Mouse (Mus musculus) layer of hippocampus, adult 18-20 months (tissue): Measurements from ENCODE around the gene Tpr. TPM values are rescaled to one million over a fixed set of nuclear protein-coding genes. Genes with fewer than 3 reads are reported as not detected.

Experiments
- DNase-seq, 2 experiments: peaks; one replicate each; pipeline ENCODE4 v3.0.0; 2022; ENCODE audit warnings: low spot score in 2 of 2
- long read RNA-seq: library from polyadenylated mRNA; stranded (forward); transcript quantifications from one replicate; pipeline ENCODE4 v2.0.0, GENCODE M21; 2021
- total RNA-seq, 2 experiments: library from RNA; stranded (reverse); gene quantifications; 2 replicates each; pipeline ENCODE4 v1.2.3; 2021

The Tpr gene
- total RNA-seq = 100 to 1,000 TPM; 111 TPM
- long read RNA-seq, full-length matches to known transcripts = 36 of 51 reads
- long read RNA-seq, partial matches to known transcripts = 10 of 51 reads
- long read RNA-seq, other reads (novel, unspliced or antisense) = 5 of 51 reads

DNA sequence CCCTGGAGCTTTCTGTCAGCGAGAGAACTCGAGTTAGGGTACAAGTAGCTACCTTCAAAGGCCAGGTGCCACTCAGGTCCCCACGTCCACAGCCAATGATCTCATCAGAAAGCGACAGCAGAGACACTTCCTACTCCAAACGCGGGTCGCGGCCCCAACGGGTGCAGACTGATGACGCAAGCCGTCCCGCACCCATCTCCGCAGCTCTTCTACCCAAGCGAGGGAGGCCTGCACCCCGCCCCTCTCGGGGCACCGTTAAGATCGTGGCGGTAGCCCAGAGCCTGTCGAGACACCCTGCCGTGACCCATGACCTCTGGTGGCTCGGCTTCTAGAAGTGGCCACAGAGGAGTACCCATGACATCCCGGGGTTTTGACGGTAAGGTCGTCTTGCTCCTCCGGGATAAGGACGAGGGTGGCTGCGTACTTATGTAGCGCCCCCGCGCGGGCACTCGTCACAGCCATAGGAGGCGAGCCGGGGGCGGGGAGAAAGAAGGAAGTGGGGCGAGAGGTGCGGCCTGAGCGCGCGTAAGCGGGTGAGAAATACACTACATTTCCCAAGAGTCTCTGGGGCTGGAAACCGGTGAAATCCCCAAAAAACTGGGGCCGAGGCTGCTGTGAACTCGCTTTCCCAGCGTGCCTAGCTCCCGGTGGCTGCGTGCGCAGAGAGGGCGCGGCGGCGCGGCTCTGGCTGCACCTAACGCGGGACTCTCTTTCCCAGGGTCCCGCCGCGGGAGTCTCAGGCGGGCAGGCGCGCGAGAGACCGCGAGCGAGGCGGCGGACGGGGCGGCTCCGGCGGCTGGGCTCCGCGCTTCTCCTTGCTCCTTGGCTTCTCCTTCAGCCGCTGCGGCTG, at the start of gene Tpr, which contains the start of gene Odr4:
Tpr (plus strand) TSS at position 201 of the 850 bp plus-strand sequence.
Odr4 (minus strand) TSS at position 443 of the 850 bp plus-strand sequence.
- DNase-seq = peak; percentile 99 to 100

DNA sequence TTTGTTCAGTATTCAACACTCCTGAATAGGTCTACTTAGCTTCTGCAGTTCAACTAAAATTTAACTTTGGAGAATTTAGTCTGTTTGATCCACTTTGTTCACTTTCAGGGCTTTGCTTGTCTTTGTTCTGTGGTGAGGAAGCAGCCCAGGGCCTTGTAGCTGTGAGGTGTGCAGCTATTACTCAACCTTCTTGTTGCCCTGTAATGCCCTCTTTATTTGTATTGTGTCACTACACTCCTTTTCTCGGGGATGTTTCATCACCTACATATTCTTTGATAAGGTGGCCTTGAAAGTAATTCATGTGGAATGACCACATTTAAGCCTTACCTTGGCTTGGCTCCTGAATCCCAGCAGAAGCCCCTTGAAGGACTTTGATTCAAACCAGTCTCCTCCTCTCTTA, 31.8 kb upstream of the Tpr start:
- DNase-seq = no peak

DNA sequence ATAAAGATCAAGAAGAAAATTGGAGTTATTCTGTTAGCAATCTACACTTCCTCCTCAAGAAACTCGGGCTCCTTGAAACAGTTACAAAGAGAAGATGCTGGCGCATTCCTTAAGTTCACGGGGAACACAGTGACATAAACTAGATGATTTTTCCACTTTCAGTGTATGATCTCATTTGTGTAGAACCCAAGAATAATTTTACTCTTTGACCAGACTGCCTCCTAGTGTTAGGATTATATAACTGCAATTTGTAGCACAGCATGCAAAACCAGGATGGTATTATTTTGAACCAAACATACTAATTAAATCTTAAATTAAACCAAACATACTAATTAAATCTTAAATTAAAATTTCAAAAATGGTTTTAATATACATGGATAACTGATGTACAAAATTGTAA, 19.7 kb upstream of the Tpr start:
- no peak for DNase-seq

DNA sequence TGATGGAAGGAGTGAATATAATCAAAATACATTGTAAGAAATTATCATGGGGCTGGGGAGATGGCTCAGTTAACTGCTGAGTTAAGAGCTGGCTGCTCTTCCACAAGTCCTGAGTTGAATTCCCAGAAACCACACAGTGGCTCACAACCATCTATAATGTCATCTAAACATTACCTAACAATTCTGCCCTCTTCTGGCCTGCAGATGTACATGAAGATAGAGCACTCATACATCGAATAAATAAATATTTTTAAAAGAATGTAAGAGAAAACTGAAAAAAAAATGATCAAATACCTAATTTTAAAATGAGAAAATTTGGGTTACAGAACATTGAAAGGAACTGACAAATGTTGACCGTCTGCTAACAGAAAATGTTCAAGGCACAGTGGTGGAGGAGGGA, 18.4 kb upstream of the Tpr start:
- no peak for DNase-seq

DNA sequence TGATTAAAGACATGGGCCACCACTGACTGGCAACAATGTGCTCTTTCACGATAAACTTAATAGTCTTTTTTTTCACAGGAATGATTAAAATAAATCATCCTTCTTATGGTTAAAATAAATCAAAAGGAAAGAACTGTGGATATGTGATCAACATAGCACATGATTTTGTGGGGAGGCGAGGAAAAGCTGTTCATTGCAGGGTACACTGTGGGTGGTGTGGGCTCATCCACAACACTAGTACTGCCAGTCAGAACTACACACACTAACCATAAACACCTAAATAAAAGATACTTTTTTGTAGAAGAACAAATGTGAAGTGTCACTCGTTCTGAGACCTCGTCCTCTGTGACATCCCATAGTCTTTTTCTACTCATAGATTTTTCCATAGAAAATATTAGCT, 8.5 kb upstream of the Tpr start:
- peak; percentile 43 to 77 for DNase-seq

GRCm38 (mm10) chr1:150387572-150387971, 5.1 kb upstream of the Tpr start:
- DNase-seq = no peak

- DNase-seq = no peak
Measured at GRCm38 (mm10) chr1:150389390-150390129, 3.1 kb upstream of the Tpr start.

GRCm38 (mm10) chr1:150391931-150392637, 554 bp upstream of the Tpr start:
- DNase-seq = no peak

DNA sequence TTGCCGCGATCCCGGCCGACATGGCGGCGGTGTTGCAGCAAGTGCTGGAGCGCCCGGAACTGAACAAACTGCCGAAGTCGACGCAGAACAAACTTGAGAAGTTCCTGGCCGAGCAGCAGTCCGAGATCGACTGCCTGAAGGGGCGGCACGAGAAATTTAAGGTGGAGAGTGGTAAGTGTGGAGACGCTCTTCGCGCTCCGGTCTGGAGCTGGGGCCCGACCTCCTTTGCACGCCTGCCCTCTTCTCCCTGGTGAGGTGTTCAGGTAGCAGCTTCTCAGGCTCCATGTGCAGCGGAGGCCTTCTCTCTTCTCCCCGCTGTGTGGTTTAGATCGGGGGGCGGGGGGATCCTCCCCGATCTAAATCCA, 832 bp downstream of the Tpr start:
- DNase-seq = no peak

- DNase-seq = no peak
Measured at GRCm38 (mm10) chr1:150396001-150396400, 3.4 kb downstream of the Tpr start.

DNA sequence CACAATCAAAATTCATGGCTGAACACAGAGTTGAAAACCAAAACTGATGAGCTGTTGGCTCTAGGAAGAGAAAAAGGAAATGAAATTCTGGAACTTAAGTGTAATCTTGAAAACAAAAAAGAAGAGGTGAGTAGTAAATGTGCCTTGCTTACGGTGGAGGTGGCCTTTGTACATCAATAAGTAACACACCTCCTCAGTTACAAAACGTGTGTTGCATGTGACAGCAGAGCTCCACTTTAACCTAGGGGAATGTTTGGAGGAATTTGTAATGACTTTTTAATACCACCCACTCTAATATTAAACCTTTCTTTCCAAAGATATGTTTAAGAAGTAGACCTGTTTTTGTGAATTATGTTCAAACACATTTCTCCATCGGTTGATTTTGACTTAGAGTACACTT, 11.3 kb downstream of the Tpr start:
- DNase-seq = no peak

DNA sequence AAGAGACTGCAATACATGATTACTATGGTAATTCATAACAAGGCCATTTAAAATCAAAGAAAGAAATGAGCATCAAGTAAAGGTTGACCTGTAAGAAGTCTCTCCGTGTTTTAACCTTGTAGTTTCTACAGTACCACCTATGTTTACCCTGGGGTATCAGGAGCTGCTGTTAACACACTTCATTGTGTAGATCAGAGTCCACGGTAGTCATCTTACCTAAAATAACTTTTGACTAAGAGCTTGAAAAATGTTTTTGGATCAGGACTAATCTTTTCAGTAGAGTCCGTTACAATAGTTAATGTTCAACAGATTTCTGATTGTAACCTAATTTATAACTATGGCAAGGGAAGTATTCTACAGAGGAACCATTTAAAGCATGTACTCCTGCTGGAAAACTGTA, 11.9 kb downstream of the Tpr start:
- no peak for DNase-seq

DNA sequence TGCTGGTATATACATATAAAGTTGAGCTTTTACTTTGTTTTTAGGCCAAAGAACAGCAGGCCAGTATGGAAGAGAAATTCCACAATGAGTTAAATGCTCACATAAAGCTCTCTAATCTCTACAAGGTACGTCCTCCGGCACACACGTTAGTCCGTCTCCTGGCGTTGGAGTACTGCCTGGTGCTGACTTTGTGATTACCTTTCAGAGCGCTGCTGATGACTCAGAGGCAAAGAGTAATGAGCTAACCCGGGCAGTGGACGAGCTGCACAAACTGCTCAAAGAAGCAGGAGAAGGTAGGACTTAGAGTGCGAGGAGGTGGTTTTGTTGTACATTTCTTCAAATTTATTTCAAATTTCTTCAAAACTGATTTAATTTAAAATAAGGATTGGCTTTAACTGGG, 14.6 kb downstream of the Tpr start:
- no peak for DNase-seq

GRCm38 (mm10) chr1:150409996-150410395, 17.4 kb downstream of the Tpr start:
- DNase-seq = no peak

GRCm38 (mm10) chr1:150416006-150416405, 23.4 kb downstream of the Tpr start:
- no peak for DNase-seq

- DNase-seq = no peak
Measured at GRCm38 (mm10) chr1:150418426-150418825, 25.8 kb downstream of the Tpr start.

DNA sequence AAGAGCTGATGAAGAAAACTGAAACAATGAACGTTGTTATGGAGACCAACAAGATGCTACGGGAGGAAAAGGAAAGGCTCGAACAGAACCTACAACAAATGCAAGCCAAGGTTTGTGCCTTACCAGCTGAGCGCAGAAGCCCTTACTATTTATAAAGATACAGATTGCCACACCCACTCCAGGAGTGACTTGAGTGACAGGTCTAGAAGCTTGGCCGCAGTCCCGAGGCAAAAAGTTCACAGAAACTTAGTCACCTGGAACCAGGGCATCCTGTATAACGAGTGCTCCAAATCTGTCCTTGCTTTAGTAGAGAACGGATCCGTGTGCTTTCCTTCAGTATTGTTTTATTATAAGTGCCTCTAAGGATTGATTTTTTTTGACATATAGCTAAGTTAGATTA, 33.0 kb downstream of the Tpr start:
- no peak for DNase-seq

DNA sequence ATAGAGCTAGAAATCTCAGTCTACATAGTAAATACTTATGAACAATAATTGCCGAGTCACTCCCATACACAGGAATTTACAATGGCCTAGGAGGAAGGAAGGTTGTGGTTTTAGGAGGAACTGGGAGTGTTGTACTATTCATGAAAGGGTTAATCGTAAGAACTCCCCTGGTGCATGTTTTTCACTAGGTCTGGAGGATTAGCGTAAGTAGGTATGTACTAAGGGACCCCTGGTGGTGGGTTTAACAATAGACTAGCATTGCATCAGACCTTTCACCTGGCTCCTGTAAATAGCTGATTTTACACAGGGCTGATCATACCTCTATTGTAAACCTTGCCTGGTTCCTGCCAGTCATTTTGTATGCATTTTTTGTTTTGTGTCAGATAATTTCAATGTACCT, 33.6 kb downstream of the Tpr start:
- no peak for DNase-seq

DNA sequence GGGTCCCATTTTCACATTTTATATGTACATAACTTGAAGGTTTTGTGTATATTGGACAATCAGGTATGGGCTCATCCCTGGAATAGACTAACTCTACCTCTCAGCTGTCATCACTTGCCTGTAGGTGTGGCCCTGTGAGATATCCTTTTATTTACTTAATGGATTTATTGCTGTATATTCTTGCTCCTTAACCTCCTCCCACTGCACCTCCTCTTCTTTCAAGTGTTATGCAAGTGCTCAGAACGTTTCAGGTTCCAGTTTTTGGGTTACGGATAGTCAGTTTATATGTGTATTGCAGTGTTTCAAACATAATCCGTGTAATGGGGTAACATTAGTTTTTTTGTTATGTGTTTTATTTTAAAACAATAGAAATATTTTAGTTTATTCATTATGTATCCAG, 46.0 kb downstream of the Tpr start:
- DNase-seq = no peak

DNA sequence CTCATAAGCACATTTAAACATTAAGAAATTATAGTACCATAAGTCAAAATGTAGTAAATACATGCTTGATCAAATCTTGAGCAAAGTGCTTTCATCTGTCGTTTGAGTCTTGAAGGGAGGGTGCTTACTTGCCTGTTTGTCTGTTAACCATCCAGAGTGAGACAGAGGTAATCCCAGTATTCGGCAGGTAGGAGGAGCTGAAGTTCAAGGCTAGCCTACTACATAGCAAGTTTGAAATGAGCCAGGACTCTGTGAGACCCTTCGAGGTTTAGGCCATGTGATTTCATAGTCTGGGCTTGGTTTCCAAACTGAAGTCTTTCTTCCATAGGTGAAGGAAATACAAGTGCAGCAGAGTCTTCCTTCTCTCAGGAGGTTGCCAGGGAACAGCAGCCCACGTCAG, 49.1 kb downstream of the Tpr start:
- DNase-seq = no peak

- no peak for DNase-seq
Measured at GRCm38 (mm10) chr1:150458977-150459376, 66.3 kb downstream of the Tpr start.

GRCm38 (mm10) chr1:150459599-150459998, 67.0 kb downstream of the Tpr start:
- DNase-seq = no peak
